Mouse (Mus musculus) C2C12 (cell line): ENCODE measurements around the gene Prelp. TPM values are rescaled to one million over a fixed set of nuclear protein-coding genes. Genes with fewer than 3 reads are reported as not detected.

Experiments used
- H3K27me3 ChIP-seq: one replicate; pipeline ENCODE4 v1.6.1; 2011; ENCODE audit not compliant: control insufficient read depth, insufficient read depth, insufficient read length
- H3K36me3 ChIP-seq: one replicate; pipeline ENCODE4 v1.6.1; 2011; ENCODE audit not compliant: control insufficient read depth, insufficient read depth
- H3K4me3 ChIP-seq: one replicate; pipeline ENCODE4 v1.5.1; 2011; ENCODE audit warnings: mild to moderate bottlenecking, control low read depth; ENCODE audit not compliant: poor library complexity, insufficient read depth, severe bottlenecking
- H3K79me2 ChIP-seq: one replicate; pipeline ENCODE4 v1.6.1; 2011; ENCODE audit not compliant: control insufficient read depth, insufficient read depth
- H3K79me3 ChIP-seq: one replicate; pipeline ENCODE4 v1.6.1; 2011; ENCODE audit warnings: low read depth, control low read depth
- H3ac ChIP-seq: one replicate; pipeline ENCODE3; 2011; ENCODE audit warnings: low read depth; ENCODE audit not compliant: control insufficient read depth, insufficient read length
- CEBPB ChIP-seq: IDR thresholded peaks from one replicate; pipeline ENCODE4 v1.6.1; 2011; ENCODE audit warnings: low read depth, mild to moderate bottlenecking, control low read depth, moderate library complexity
- CTCF ChIP-seq: IDR thresholded peaks from one replicate; pipeline ENCODE4 v1.5.1; 2011; ENCODE audit not compliant: control insufficient read depth, insufficient read depth, insufficient read length
- FOSL1 ChIP-seq: IDR thresholded peaks from one replicate; pipeline ENCODE4 v1.8.0; 2011; ENCODE audit warnings: mild to moderate bottlenecking, low read length; ENCODE audit not compliant: poor library complexity, insufficient read depth, severe bottlenecking
- MAX ChIP-seq: IDR thresholded peaks from one replicate; pipeline ENCODE4 v1.6.1; 2011; ENCODE audit warnings: mild to moderate bottlenecking, control low read depth
- MYOD1 ChIP-seq: IDR thresholded peaks from one replicate; pipeline ENCODE4 v1.6.1; 2011; ENCODE audit warnings: low read depth; ENCODE audit not compliant: control insufficient read depth, insufficient read length
- MYOG ChIP-seq: IDR thresholded peaks from one replicate; pipeline ENCODE4 v1.6.1; 2011; ENCODE audit not compliant: control insufficient read depth, insufficient read length; ENCODE audit errors: extremely low read depth
- USF1 ChIP-seq: IDR thresholded peaks from one replicate; pipeline ENCODE4 v1.6.1; 2011; ENCODE audit warnings: low read depth, mild to moderate bottlenecking, control low read depth, moderate library complexity
- long read RNA-seq, 2 experiments: library from polyadenylated mRNA; unstranded; transcript quantifications; one replicate each; pipeline ENCODE4 v2.0.0; 2019 to 2020
- polyA plus RNA-seq: library from polyadenylated mRNA; unstranded; fragments of >200 nt; fragmentation: generic; extraction: Trizol; gene quantifications from one replicate; pipeline ENCODE4 v1.2.1, GENCODE M21; 2012; ENCODE audit warnings: missing spikeins

Gene Prelp
- 0.07 TPM for polyA plus RNA-seq
- long read RNA-seq, experiment 1, transcript Prelp-201 (3 exons, 3,615 nt) = major isoform, 8 of 9 reads
- long read RNA-seq, experiment 1, partial matches to known transcripts = 0 of 9 reads
- long read RNA-seq, experiment 1, other reads (novel, unspliced or antisense) = 1 of 9 reads
- long read RNA-seq, experiment 2, partial matches to known transcripts = 0 of 1 reads
- long read RNA-seq, experiment 2, other reads (novel, unspliced or antisense) = 0 of 1 reads

DNA sequence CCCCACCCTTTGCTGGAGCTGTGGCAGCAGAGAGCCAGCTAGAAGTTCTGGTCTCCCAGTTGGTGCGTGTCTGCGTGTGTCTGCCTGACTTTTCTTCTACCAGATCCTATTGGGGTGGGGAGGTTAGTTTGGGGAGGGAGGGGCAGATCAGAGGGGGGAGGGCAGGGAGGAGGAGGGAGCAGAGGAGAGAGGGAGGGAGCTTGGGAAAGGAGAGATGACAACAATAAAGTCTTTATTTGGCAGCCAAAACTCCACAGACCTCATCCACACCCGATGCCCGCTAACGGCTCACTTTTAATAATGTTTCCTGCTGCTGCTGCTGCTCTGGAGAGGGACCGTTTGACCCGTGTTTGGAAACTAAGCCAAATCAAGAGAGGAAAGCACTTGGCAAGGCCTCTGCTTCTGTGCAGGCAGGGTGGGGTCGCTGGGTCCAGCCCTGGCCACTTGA, at the start of gene Prelp:
TSS of gene Prelp (minus strand) at position 111 of the 448 bp plus-strand sequence.
- Histone ChIP-seq H3K36me3 (no peaks in the 10 kb centered on the region), H3K79me3 (no peaks in the 10 kb centered on the region), H3K79me2 (no peaks in the 10 kb centered on the region), H3K4me3 (no peak within 1 kb of the TSS), H3K27me3 (no peaks in the 10 kb centered on the region), H3ac (no peak within 1 kb of the TSS)
- TF ChIP-seq MYOG (no peak), MYOD1 (no peak), MAX (no peak), CEBPB (no peak), FOSL1 (no peak), USF1 (no peak), CTCF (no peak)

DNA sequence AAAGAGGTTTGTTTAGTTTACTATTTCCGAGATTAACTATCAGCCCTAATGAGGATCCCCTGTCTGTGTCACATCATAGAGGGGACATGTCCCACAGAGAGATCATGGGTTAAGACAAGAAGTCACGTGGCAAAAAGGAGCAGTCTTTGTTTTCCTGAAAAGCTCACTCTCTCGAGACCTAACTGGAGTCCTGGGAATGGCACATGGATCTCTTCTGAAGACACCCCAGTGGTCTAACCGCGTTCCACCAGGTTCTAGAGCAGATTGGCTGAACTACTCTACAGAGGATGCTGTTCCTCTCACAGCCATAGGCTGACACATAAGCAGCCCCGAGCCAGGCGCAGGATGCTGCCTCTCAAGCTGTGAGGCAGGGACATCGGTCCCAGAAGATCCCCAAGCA, 48.2 kb upstream of the Prelp start:
- TF ChIP-seq MYOG (no peak), CEBPB (no peak), MYOD1 (no peak), FOSL1 (no peak), USF1 (no peak), CTCF (no peak), MAX (no peak)
- H3K79me2 ChIP-seq = no peaks in the 10 kb centered on the region
- no peaks in the 10 kb centered on the region for H3K79me3 ChIP-seq
- no peaks in the 10 kb centered on the region for H3K36me3 ChIP-seq
- H3K4me3 ChIP-seq = no peak overlapping the region
- no peak overlapping the region for H3ac ChIP-seq
- no peaks in the 10 kb centered on the region for H3K27me3 ChIP-seq

DNA sequence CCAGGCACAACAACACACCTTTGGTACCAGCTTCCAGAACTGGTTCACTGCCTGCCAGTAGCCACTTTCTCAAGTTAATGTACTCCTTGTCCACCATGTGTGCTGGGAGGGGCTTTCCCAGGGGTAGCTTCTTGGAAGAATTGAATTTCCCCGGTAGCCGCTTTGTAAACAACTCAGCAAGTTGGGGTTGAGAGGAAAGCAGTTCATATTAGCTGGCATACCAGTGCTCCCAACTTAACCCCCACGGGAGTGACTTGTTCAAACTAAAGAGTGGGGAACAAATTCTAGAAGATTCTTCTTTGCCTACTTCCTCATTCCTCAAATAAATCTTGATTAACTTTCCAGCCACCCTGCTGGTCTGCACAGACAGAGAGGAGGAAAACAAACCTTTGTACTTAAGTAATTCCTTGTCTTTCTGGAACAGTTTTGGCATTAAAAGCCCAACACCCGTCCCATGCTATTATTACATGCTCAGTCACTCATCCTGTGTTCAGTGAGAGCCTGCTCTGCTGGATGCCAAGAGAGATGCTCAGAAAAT, 47.6 kb upstream of the Prelp start:
- H3K79me3 ChIP-seq = no peaks in the 10 kb centered on the region
- H3K27me3 ChIP-seq = no peaks in the 10 kb centered on the region
- no peaks in the 10 kb centered on the region for H3K36me3 ChIP-seq
- no peak overlapping the region for H3K4me3 ChIP-seq
- H3ac ChIP-seq = no peak overlapping the region
- no peak for TF ChIP-seq MYOD1
- TF ChIP-seq USF1 = no peak
- H3K79me2 ChIP-seq = no peaks in the 10 kb centered on the region

DNA sequence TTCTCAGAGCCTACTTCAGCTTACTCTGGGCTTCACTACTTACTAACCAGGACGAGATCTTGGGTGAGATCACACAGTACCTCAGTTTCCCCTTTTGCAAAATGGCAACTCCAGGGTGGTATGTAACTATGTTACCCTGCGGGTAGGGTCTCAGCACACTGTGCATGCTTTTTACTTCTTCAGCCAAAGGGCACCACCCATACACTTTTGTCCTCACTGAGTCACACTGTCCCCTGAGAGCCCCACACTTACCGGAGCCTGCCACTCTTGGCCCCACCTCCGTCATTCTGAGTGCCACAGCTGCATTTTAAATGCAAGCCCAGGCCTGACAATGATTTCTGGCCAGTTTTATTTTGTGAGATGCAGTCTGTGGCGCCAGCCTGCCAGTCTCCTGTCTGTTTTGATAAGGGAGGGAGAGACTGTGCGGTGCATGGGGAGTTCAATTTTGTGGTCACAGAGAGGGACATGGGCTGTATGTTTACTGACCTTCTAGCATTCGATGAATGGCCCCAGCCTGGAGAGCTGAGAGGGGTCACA, 46.3 kb upstream of the Prelp start:
- Histone ChIP-seq H3ac (no peak overlapping the region), H3K4me3 (no peak overlapping the region), H3K79me3 (no peaks in the 10 kb centered on the region), H3K36me3 (no peaks in the 10 kb centered on the region), H3K27me3 (no peaks in the 10 kb centered on the region), H3K79me2 (no peaks in the 10 kb centered on the region)
- no peak for TF ChIP-seq USF1
- no peak for TF ChIP-seq MYOD1
- no peak for TF ChIP-seq MAX
- no peak for TF ChIP-seq CEBPB
- TF ChIP-seq CTCF = no peak
- no peak for TF ChIP-seq FOSL1
- no peak for TF ChIP-seq MYOG

DNA sequence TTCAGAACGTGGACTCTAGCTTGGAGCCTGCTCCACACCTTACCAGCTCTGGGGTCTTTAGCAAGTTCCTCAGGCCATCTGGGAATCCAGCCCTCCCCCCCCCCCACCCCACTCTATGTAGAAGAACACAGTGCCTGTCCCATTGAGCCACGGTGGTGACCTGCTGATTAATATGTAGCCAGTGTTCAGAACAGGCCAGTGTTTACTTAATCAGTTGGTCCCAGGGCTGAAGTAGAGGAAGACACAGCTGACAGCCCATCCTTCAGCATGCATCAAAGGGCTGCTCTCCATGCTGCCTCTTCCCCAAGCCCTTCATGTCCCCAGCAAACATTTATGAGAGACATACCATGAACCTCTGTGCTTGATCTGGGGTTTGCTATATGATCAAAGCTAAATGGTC, 44.8 kb upstream of the Prelp start:
- Histone ChIP-seq H3K4me3 (no peak overlapping the region), H3K36me3 (no peaks in the 10 kb centered on the region), H3K79me2 (no peaks in the 10 kb centered on the region), H3K79me3 (no peaks in the 10 kb centered on the region), H3ac (no peak overlapping the region), H3K27me3 (no peaks in the 10 kb centered on the region)
- TF ChIP-seq FOSL1 (no peak), MAX (no peak), MYOG (no peak), CTCF (no peak), CEBPB (no peak), USF1 (no peak), MYOD1 (no peak)

DNA sequence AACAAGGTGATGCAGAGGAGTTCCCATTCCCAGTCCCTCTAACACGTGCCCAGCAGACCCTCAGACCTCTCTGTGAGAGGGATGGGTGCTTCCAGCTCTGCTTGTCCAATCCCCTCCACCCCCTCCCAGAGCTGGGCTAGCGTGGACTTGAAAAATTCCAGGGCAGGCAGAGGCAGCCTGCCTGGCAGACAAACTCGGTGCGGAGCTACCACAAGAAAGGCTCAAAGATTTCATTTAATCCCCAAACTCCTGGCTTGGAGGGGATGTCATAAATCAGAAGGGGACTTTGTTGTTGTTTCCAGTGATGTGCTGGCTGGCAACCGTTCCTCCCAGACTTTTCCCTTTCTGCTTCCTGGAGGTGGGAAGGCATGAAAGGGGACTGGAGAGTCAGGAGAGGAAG, 44.1 kb upstream of the Prelp start:
- Histone ChIP-seq H3K79me2 (no peaks in the 10 kb centered on the region), H3K36me3 (no peaks in the 10 kb centered on the region), H3K27me3 (no peaks in the 10 kb centered on the region), H3K79me3 (no peaks in the 10 kb centered on the region), H3ac (no peak overlapping the region), H3K4me3 (no peak overlapping the region)
- TF ChIP-seq MYOG = no peak
- TF ChIP-seq CEBPB = no peak
- no peak for TF ChIP-seq USF1
- TF ChIP-seq MYOD1 = no peak
- no peak for TF ChIP-seq CTCF
- no peak for TF ChIP-seq FOSL1
- no peak for TF ChIP-seq MAX
